Mouse (Mus musculus) R1 (cell line): ENCODE data around the gene Olfr1428.
"Not testable (repeated sequence)": the region's sequence is repeated elsewhere in the genome, so short reads cannot be mapped to it uniquely, and the experiment has no call there.

ENCODE experiments used
- DNase-seq: peaks from one replicate; pipeline ENCODE4 v3.0.0-alpha.2; 2018; ENCODE audit warnings: low read depth, low spot score

The Olfr1428 gene

GRCm38 (mm10) chr19:12115797-12116196, at the start of gene Olfr1428:
Gene Olfr1428, minus strand, starts transcription at chr19:12115897.
- no peak for DNase-seq

GRCm38 (mm10) chr19:12145452-12145851, 29.8 kb upstream of the Olfr1428 start:
- no peak for DNase-seq

- DNase-seq: no peak
Observed at GRCm38 (mm10) chr19:12143356-12143755, 27.7 kb upstream of the Olfr1428 start.

GRCm38 (mm10) chr19:12134289-12134688, 18.6 kb upstream of the Olfr1428 start:
- DNase-seq: peak; percentile 54

DNA sequence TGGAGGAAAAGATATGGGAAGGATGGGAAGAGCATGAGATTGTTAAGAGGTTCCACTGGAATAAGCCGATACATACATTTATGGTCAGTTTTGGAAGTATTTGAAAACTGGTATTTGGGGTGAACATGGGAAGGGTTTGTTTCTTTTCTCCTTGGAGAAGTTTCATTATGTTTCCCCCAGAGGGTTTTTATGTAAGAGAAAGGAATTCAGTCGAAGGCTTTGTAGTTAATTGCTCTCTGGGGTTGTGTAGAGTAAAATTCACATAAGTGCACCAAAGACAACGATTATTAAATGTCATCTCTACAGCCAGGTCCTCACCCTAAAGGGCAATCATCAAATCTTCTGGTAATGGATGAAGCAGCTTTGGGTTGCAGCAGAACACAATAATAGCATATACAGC, 7.4 kb upstream of the Olfr1428 start, which contains the start of gene Olfr76:
Olfr76 (minus strand) TSS at position 101 of the 400 bp plus-strand sequence.
- DNase-seq: no peak

DNA sequence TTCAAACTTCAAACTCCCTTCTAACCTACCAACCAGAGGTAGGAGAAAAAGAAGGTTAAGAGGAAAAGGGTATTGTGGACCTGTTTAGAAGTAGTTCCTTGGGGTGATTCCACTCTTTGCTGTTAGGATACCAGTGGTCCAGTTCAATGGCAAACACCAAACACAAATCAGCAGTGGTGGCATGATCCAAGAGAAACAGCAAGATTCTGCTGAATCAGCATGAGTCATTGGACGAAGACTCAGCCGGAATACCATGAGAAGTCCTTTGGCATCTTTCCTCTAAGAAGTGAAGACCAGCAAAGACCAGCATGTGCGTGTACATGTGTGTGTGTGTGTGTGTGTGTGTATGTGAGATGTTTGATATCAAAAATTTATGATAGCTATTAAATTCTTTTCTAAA, 767 bp upstream of the Olfr1428 start:
- DNase-seq: no peak

DNA sequence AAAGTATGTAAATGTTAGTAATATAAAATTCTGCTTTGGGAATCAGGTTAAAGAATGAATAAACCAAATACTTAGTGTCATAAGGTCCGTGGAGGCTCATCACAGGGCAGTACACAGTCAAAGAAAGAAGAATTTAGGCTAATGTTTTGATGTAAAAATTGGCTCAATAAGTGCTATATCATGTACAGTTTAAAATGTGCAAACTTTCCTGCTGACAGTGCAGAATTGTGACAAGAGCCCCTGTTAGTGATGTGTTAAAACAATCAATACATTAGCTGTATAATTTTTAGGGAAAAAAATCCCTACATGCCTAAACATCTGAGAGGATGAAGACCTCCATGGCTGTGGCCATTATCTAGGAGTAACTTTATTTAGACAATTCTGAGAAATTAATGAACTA, 1.9 kb downstream of the Olfr1428 start:
- no peak for DNase-seq

DNA sequence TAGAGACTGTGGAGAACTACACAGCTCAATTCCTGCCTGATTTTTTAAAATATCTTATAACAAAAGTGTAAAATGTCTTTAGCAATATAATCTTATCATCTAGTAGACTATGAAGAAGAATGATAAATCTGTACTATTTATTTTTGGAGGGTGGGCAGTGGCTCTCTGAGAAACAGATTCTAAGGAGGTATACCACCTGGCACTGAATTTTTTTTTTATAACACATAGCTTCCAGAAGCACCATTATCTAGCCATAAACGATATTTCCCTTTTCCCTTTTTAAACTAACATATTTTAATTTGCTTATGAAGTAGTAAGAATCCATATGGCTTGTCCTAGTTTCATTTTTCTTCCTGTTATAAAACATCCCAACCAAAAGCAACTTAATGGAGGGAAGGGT, 11.2 kb downstream of the Olfr1428 start:
- DNase-seq: no peak

- DNase-seq: no peak
Observed at GRCm38 (mm10) chr19:12103234-12103633, 12.5 kb downstream of the Olfr1428 start, which contains the start of gene Olfr1427. Gene Olfr1427, minus strand, starts transcription at chr19:12103334.

GRCm38 (mm10) chr19:12091913-12092312, 23.8 kb downstream of the Olfr1428 start, which contains the start of gene Olfr1426:
Gene Olfr1426, minus strand, starts transcription at chr19:12092013.
- no peak for DNase-seq

DNA sequence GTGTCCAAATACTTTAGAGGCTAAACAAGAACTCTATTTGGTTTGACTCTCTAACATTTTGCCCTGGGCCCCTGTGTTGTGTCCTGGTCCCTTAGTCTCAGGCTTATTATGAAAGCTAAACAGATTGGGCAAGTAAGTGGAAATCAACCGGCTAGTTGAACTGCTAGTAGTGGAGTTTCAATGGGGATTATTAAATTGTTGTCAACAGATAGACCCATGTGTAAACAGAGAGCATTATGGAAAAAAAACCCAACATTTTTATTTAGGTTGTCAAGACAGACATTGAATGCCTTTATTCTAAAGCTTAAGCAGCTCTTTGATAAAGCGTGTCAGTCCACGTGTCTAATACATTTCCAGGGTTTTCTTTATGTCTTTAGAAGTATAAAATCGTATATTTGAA, 38.1 kb downstream of the Olfr1428 start, which contains the start of gene Olfr1425:
Olfr1425 (minus strand) TSS at position 101 of the 400 bp plus-strand sequence.
- not testable (repeated sequence) for DNase-seq

- DNase-seq: peak; percentile 98
Observed at GRCm38 (mm10) chr19:12069546-12069945, 46.2 kb downstream of the Olfr1428 start.

- DNase-seq: peak; percentile 78
Observed at GRCm38 (mm10) chr19:12067806-12068205, 47.9 kb downstream of the Olfr1428 start.

DNA sequence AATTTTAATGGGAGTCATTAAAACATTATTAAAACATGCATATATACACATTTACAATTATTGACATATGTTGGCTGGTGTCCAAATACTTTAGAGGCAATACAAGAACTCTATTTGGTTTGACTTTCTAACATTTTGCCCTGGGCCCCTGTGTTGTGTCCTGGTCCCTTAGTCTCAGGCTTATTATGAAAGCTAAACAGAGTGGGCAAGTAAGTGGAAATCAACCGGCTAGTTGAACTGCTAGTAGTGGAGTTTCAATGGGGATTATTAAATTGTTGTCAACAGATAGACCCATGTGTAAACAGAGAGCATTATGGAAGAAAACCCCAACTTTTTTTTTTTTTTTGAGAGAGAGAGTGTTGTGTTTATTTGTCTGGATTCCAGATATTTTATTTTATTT, 53.1 kb downstream of the Olfr1428 start, which contains the start of gene Olfr1424:
Olfr1424 (minus strand) TSS at position 101 of the 400 bp plus-strand sequence.
- not testable (repeated sequence) for DNase-seq
